Mouse (Mus musculus): ENCODE results near the gene Fbxo34.

- TF ChIP-seq CTCF (IDR thresholded peaks at IDR 0.05; ENCODE audit: control insufficient read depth, insufficient read depth, insufficient replicate concordance, low read depth, low read length): no peak
- TF ChIP-seq POLR2A (IDR thresholded peaks at IDR 0.05; ENCODE audit: control insufficient read depth, low read depth, low read length): no peak
These were observed 127.9 kb downstream of the Fbxo34 start for GRCm38 (mm10) chr14:47578086-47578485.
